Mouse (Mus musculus): Measurements from ENCODE around the gene Tspan4.
A peak's percentile ranks its signal among the peaks of the same experiment; 100 is the strongest.

Tspan4 gene

GRCm38 (mm10) chr7:141475011-141475804 is at the start of gene Tspan4, which contains the start of gene Polr2l:
Gene Tspan4, plus strand, starts transcription at chr7:141475240.
Gene Polr2l, minus strand, starts transcription at chr7:141475132.
- peak; percentile 90 for DNase-seq (ENCODE audit: low read depth, low spot score)

GRCm38 (mm10) chr7:141426948-141427730 is 47.9 kb upstream of the Tspan4 start:
- DNase-seq (ENCODE audit: low read depth, low spot score) = no peak

GRCm38 (mm10) chr7:141428701-141429100 is 46.3 kb upstream of the Tspan4 start:
- DNase-seq (ENCODE audit: low read depth, low spot score) = no peak

- DNase-seq (ENCODE audit: low read depth, low spot score) = peak; percentile 59
Observed at GRCm38 (mm10) chr7:141429310-141429709, 45.7 kb upstream of the Tspan4 start, which contains the start of gene Cend1. Gene Cend1, minus strand, starts transcription at chr7:141429491.

- no peak for DNase-seq (ENCODE audit: low read depth, low spot score)
Observed at GRCm38 (mm10) chr7:141429840-141430584, 45.0 kb upstream of the Tspan4 start.

- DNase-seq (ENCODE audit: low read depth, low spot score) = no peak
Observed at GRCm38 (mm10) chr7:141430585-141431240, 44.3 kb upstream of the Tspan4 start.

GRCm38 (mm10) chr7:141431434-141432185 is 43.4 kb upstream of the Tspan4 start:
- DNase-seq (ENCODE audit: low read depth, low spot score) = no peak

- no peak for DNase-seq (ENCODE audit: low read depth, low spot score)
Observed at GRCm38 (mm10) chr7:141432186-141432611, 42.8 kb upstream of the Tspan4 start.

GRCm38 (mm10) chr7:141432741-141433516 is 42.1 kb upstream of the Tspan4 start:
- DNase-seq (ENCODE audit: low read depth, low spot score) = no peak

GRCm38 (mm10) chr7:141433517-141434400 is 41.3 kb upstream of the Tspan4 start:
- no peak for DNase-seq (ENCODE audit: low read depth, low spot score)

- peak; percentile 54 for DNase-seq (ENCODE audit: low read depth, low spot score)
Observed at GRCm38 (mm10) chr7:141434464-141434863, 40.6 kb upstream of the Tspan4 start.

GRCm38 (mm10) chr7:141435129-141435855 is 39.7 kb upstream of the Tspan4 start:
- DNase-seq (ENCODE audit: low read depth, low spot score) = peak; percentile 84

GRCm38 (mm10) chr7:141435856-141436522 is 39.1 kb upstream of the Tspan4 start:
- DNase-seq (ENCODE audit: low read depth, low spot score) = no peak

GRCm38 (mm10) chr7:141436523-141436892 is 38.5 kb upstream of the Tspan4 start:
- no peak for DNase-seq (ENCODE audit: low read depth, low spot score)

- peak; percentile 88 for DNase-seq (ENCODE audit: low read depth, low spot score)
Observed at GRCm38 (mm10) chr7:141437178-141438120, 37.6 kb upstream of the Tspan4 start, which contains the start of gene Slc25a22. Gene Slc25a22, minus strand, starts transcription at chr7:141437892.

All from CD4-positive, CD25-positive, alpha-beta regulatory T cell, adult 2 months (primary cell).